Mouse (Mus musculus): ENCODE data around the gene Lrriq4.

The Lrriq4 gene

DNA sequence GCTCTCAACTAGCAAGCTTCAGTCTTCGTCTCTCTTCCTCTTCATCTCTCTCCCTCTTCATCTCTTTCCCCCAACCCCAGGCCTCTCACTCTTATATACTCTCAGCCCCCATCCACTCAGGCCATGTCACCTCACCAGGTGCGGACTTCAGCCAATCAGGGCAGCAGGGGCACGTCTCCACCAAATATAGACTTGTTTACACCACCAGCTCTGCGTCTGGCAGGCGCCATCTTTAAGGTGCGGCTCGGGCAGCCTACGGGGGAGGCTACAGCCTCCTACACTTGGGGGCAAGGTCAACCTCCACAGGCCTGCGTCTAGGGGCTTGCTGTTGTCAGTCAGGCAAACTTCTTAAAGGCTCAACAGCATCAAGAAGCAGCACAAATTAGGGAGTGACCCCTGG lies 14.2 kb downstream of the Lrriq4 start:
- intact Hi-C loops (cut with DNase I): no loop called here

DNA sequence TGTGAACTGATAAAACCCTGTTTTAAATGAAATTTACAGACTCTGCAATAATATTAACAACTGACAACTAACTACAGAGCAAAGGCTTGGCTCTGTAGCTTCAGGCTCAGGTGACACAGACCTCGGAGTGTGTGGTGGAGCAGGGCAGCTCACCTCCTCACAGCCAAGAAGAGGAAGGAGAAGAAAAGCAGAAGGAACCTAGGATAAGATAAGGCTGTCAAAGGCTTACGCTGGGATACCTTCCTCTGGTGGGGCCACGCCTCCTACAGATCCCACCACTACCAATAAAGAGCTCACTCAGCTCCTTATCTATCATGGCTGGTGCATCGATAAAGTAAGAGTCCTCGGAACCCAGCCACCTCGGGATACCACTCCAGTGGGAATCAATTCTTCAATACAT lies 38.9 kb downstream of the Lrriq4 start:
- intact Hi-C loops (cut with DNase I): no loop called here

DNA sequence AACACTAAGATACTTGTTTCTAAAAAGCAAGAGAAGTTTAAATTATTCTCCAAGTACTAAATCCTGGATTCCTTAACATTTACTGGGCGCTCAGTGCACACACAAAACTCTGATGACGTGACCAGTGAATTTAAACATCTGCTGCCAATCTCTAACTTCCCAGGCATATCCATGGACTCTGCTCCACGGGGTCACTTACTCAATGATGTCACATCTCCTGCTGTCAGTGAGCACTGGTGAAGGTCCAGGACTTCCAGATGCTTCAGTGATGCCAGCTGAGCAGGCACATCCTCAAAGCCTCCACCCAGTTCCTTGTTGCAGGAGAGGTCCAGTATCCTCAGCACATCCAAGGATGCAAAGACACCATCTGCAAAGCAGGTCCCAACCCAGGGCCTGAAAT lies 42.9 kb downstream of the Lrriq4 start:
- intact Hi-C loops (cut with DNase I): no loop called here

DNA sequence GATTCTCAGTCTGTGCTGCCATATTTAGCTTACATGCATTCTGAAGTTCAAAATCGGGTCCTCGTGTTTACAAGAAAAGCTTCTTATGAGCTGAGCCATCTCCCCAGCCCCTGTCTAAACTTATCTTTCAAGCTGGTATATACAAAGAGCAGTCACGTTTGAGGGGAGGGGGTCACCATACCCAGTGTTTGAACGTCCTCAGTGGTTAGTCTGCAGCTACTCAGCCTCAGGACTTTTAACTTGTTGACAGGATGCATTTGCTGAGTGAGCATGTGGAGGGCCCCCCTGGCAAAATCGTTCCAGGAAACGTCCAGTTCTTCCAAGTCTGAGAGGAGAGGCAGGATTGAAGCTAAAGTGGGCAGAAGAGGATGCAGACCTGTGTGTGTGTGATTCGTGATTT lies 46.7 kb downstream of the Lrriq4 start:
- intact Hi-C loops (cut with DNase I): loop anchor here (5.0 to 10.0 kb wide), 2 partner anchors 99 to 214 kb away; no protein-coding TSS in a partner anchor

DNA sequence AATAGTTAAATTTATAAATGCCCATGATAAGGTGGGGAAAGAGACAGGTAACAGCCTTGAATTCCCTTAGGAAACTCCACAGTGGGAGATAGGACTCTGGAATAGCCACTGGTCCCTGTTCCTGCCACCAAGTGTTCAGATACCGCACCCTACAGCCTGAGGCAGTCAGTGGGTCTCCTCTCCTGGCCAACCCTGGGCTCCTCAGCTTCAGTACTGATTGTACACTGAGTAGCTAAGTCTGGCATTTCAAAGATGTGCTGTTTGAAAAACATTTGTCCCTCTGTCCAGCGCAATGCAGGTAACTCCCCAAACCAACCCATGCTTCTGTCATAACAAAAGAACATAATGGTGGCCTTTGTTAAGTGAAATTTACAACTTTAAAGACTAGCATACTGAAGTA lies 51.4 kb downstream of the Lrriq4 start:
- intact Hi-C loops (cut with DNase I): loop anchor here (5.0 to 10.0 kb wide), 2 partner anchors 209 to 277 kb away; no protein-coding TSS in a partner anchor

DNA sequence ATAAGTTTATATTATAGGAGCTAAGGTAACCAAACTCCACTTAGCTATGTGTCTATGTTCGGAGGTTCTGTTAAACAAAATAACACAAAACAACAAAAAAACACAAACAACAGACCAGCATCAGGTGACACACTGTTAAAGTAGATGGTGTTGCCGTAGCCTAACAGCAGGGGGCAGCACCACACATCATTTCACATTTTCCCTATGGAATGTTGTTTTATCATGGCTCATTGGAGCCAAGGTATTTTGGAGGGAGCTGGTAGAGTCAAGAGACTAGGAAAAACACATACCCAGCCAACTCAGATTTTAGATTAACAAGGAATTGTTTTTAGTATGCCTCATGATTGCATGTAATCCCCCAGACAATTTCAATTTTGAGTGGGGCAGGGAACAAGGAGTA lies 52.0 kb downstream of the Lrriq4 start:
- intact Hi-C loops (cut with DNase I): loop anchor here (5.0 to 10.0 kb wide), 2 partner anchors 208 to 276 kb away; no protein-coding TSS in a partner anchor

DNA sequence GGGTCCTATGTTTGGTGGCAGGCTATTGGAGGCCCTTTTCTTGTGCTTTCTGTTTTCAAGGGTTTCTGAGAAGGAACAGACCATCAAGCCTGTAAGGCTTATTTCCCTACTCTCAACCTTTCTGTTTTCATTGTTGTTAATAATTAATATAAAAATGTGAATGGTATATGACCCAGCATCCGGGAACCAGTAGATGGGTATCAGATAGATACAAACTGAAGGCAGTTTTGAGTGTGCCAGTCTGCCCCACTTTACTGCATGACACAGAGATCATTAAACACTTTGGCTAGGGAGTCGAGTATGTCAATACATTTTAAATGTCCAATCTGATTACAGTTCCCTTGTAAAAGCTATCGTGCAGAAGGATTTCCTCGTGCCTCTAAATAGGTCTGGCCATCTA lies 53.6 kb downstream of the Lrriq4 start:
- intact Hi-C loops (cut with DNase I): loop anchor here (5.0 to 10.0 kb wide), 2 partner anchors 207 to 274 kb away; no protein-coding TSS in a partner anchor

DNA sequence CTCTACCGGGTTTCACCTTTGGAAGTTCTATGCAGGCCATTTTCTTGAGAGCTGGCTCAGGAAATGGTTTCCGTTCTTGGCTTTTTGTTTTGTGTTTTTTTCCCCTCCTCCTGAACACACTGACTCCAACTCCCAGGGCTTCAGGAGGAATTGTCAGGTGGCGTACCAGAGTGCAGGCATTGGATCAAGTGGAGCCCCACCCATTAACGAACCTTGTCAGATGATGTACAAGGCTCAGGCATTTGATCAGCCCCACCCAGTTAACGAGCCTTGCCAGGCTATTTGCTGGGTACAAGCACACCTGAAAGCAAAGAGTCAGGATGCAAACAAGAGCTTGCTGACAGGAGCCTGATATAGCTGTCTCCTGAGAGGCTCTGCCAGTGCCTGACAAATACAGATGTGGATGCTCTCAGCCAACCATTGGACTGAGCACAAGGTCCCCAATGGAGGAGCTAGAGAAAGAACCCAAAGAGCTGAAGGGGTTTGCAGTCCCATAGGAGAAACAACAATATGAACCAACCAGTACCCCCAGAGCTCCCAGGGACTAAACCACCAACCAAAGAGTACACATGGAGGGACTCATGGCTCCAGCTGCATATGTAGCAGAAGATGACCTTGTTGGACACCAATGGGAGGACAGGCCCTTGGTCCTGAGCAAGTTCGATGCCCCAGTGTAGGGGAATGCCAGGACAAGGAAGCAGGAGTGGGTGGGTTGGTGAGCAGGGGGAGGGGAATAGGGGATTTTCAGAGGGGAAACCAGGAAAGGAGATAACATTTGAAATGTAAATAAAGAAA lies 55.6 kb downstream of the Lrriq4 start, which contains the start of gene Lrrc31:
Gene Lrrc31 (minus strand): TSS at position 133 of the 795 bp plus-strand sequence.
- intact Hi-C loops (cut with DNase I): loop anchor here (5.0 to 10.0 kb wide), 2 partner anchors 205 to 272 kb away; no protein-coding TSS in a partner anchor

DNA sequence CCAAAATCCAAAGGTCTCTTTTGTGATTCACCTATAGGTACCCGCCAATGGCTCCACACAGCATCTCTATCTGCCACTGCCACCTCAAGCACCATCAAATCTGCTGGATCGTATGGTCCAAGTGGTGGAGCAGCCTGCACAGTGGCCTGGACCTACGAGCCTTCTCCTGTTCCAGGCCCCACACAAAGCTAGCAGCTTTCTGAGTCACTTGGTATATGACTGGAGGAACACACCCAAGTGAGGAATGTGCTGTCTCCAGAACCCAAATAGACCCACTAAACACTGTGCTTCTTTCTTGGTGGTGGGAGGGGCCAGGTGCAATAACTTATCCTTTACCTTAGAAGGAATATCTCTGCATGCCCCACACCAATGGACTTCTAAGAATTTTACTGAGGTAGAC lies 61.7 kb downstream of the Lrriq4 start:
- intact Hi-C loops (cut with DNase I): no loop called here

DNA sequence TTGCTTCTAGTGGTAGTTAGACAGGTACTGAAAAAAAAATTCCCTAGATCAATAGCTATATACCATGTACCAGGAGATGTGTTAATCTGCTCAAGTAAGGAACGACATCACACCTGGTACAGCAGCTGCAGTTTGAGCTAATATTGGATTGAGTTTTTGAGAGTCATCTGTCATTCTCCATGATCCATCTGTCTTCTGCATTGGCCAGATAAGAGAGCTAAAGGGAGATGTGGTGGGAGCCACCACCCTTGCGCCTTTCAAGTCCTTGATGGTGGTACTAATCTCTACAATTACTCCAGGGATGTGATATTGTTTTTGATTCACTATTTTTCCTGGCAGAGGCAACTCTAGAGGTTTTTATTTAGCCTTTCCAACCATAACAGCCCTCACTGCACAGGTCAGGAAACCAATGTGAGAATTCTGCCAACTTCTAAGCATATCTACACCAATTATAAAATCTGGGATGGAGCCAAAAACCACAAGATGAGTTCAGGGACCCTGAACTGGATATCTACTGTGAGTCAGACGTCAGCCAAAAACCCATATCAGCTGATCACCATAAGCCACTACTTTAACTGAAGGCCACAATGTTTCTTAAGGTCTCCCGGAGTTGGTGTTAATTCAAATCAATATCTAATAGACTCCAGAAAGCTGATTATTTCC lies 62.4 kb downstream of the Lrriq4 start:
- intact Hi-C loops (cut with DNase I): no loop called here

DNA sequence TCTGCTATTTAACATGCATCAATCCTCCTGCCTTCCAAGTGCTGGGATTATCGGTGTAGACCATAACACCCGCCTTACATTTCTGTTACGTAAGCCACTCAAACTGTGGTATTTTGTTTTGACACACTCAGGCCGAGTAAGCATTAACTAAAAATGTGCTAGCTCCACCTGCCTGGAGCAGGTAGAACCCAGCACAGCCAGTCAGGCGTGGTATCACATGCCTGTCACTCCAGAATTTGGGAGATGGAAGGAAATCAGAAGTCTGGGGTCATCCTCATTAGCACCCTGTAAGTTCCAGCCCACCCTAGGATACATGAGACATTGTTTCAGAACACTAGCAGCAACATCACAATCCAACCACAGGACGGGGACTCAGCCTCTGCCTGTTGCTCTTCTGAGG lies 65.9 kb downstream of the Lrriq4 start:
- intact Hi-C loops (cut with DNase I): no loop called here

DNA sequence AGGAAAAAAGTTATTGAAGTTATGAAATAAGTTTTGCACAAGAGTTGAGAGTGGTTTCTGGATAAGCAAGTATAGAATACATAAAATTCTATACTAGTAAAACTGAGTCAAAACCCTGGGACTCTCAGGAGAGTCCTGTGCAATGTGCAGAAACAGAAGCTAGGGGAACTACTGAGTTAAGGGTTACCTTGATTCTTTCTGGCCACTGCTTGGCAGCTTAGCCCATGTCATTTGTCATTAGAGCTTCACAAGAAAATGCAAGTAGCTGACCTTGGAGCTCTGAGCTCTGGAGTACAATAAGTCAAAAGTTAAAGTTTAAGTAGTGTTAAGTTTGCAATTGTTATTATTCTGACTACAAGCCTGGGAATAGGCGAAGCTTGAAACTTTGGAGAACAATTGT lies 69.0 kb downstream of the Lrriq4 start:
- intact Hi-C loops (cut with DNase I): no loop called here

DNA sequence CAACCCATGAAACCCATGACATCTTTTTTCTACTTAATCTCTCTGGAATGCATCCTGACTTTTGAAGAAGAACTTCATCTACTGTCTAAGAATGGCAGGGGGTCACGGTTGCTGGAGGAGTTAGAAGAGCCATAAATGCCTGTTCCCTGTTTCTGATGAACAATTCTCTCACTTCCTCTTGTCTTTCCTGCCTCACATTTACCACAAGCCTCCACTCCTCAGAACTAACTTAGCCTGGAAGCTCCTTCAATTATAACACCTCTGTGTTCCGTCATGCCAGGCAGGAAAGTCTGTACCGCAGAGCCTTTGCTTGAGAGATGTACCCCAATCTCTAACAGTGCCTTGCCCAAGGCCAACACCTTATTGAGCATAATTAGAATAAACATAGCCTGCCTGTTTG lies 74.3 kb downstream of the Lrriq4 start:
- intact Hi-C loops (cut with DNase I): no loop called here
